Mouse (Mus musculus) adrenal gland, adult 2 months (tissue): ENCODE results near the gene Syt5. TPM values are rescaled to one million over a fixed set of nuclear protein-coding genes. Genes with fewer than 3 reads are reported as not detected.
"Not testable (repeated sequence)": the region's sequence is repeated elsewhere in the genome, so short reads cannot be mapped to it uniquely, and the experiment has no call there.

Experiments used
- DNase-seq: peaks from one replicate; pipeline ENCODE4 v3.0.0; 2021
- long read RNA-seq: library from polyadenylated mRNA; stranded (forward); transcript quantifications from one replicate; pipeline ENCODE4 v2.0.0, GENCODE M21; 2021
- polyA plus RNA-seq: library from polyadenylated mRNA; depleted of rRNA; stranded (reverse); fragments of >200 nt; gene quantifications from 2 replicates; pipeline ENCODE4 v1.2.3, GENCODE M21; 2012; rRNA removed
- total RNA-seq, 2 experiments: library from RNA; stranded (reverse); gene quantifications; 2 replicates each; pipeline ENCODE4 v1.2.3; 2021

The Syt5 gene
- total RNA-seq (10 to 100 TPM in 1 of 2 experiments, 1 to 10 TPM in 1; 7.7 to 11.6 TPM), polyA plus RNA-seq (4.1 and 5.2 TPM in 2 replicates)
- long read RNA-seq, partial matches to known transcripts: 1 of 17 reads
- long read RNA-seq, other reads (novel, unspliced or antisense): 12 of 17 reads

GRCm38 (mm10) chr7:4547221-4547641 lies at the start of gene Syt5:
Gene Syt5, minus strand, starts transcription at chr7:4547541.
- DNase-seq: no peak

- not testable (repeated sequence) for DNase-seq
These were observed 49.7 kb upstream of the Syt5 start for GRCm38 (mm10) chr7:4597046-4597445.

- not testable (repeated sequence) for DNase-seq
These were observed 34.1 kb upstream of the Syt5 start for GRCm38 (mm10) chr7:4581481-4581880.

GRCm38 (mm10) chr7:4572361-4572760 lies 25.0 kb upstream of the Syt5 start:
- DNase-seq: not testable (repeated sequence)

GRCm38 (mm10) chr7:4562660-4563059 lies 15.3 kb upstream of the Syt5 start:
- no peak for DNase-seq

- no peak for DNase-seq
These were observed 9.8 kb upstream of the Syt5 start for GRCm38 (mm10) chr7:4557167-4557560.

- DNase-seq: peak; percentile 64
These were observed 9.2 kb upstream of the Syt5 start for GRCm38 (mm10) chr7:4556256-4557166.

- peak; percentile 79 for DNase-seq
These were observed 680 bp downstream of the Syt5 start for GRCm38 (mm10) chr7:4546591-4547131.

GRCm38 (mm10) chr7:4546050-4546449 lies 1.3 kb downstream of the Syt5 start:
- DNase-seq: no peak

GRCm38 (mm10) chr7:4542013-4542412 lies 5.3 kb downstream of the Syt5 start:
- no peak for DNase-seq

GRCm38 (mm10) chr7:4541344-4541743 lies 6.0 kb downstream of the Syt5 start:
- no peak for DNase-seq

GRCm38 (mm10) chr7:4539019-4539418 lies 8.3 kb downstream of the Syt5 start:
- no peak for DNase-seq

GRCm38 (mm10) chr7:4537181-4537580 lies 10.2 kb downstream of the Syt5 start:
- no peak for DNase-seq

- DNase-seq: no peak
These were observed 11.0 kb downstream of the Syt5 start for GRCm38 (mm10) chr7:4536369-4536768.

GRCm38 (mm10) chr7:4532005-4532729 lies 15.2 kb downstream of the Syt5 start, which contains the start of gene Dnaaf3:
Gene Dnaaf3, minus strand, starts transcription at chr7:4532453.
- DNase-seq: peak; percentile 83

- DNase-seq: not testable (repeated sequence)
These were observed 17.2 kb downstream of the Syt5 start for GRCm38 (mm10) chr7:4530166-4530565.

GRCm38 (mm10) chr7:4527302-4527689 lies 20.0 kb downstream of the Syt5 start:
- DNase-seq: no peak

- peak; percentile 70 for DNase-seq
These were observed 20.7 kb downstream of the Syt5 start for GRCm38 (mm10) chr7:4526341-4527301.

- peak; percentile 24 for DNase-seq
These were observed 23.0 kb downstream of the Syt5 start, which contains the start of gene Tnni3 for GRCm38 (mm10) chr7:4524212-4524922. Gene Tnni3, minus strand, starts transcription at chr7:4524229.
